Comparison of ENCODE assay signal across 7 mouse cellular contexts in genomic region chr11:3293361-3293760, GRCm38 (mm10). TPM values are rescaled to one million over a fixed set of nuclear protein-coding genes. Genes with fewer than 3 reads are reported as not detected.
DNase-seq lines count a peak whose midpoint lies in the region; ATAC-seq and TF ChIP-seq lines count a peak whose summit lies in the region.

No protein-coding gene starts in this region.

- 37% methylated on average over 4 of the region's 4 CpGs for WGBS in lung, postnatal 0 days
- WGBS in lung, adult 2 months = 45% methylated on average over 4 of the region's 4 CpGs
- WGBS in forebrain, embryonic 11.5 days = 15% methylated on average over 4 of the region's 4 CpGs
- WGBS in limb, embryonic 12.5 days = 41% methylated on average over 4 of the region's 4 CpGs
- 49% methylated on average over 4 of the region's 4 CpGs for WGBS in stomach, embryonic 15.5 days

- peaks cover 9% of the 10 kb centered on the region; the same call in 1 of the 2 replicates for H3K36me3 ChIP-seq in lung, postnatal 0 days (ENCODE audit: insufficient read depth, low read length)
- H3K36me3 ChIP-seq in forebrain, embryonic 11.5 days (ENCODE audit: control insufficient read depth, insufficient read depth, low read length) = peaks cover 26% of the 10 kb centered on the region
- H3K36me3 ChIP-seq in limb, embryonic 12.5 days = peaks cover 59% of the 10 kb centered on the region
- peaks cover 33% of the 10 kb centered on the region for H3K36me3 ChIP-seq in stomach, embryonic 15.5 days

- peak overlapping the region; percentile 99 for H3K4me2 ChIP-seq in lung, postnatal 0 days (replicated peaks; ENCODE audit: low read depth, low read length)
- peak overlapping the region; percentile 99 for H3K4me2 ChIP-seq in forebrain, embryonic 11.5 days (ENCODE audit: low read depth, low read length, severe bottlenecking)
- H3K4me2 ChIP-seq in limb, embryonic 12.5 days = peak overlapping the region; percentile 100
- H3K4me2 ChIP-seq in stomach, embryonic 15.5 days = peak overlapping the region; percentile 90

- H3K4me1 ChIP-seq in lung, postnatal 0 days (ENCODE audit: insufficient read depth, low read depth, low read length) = peaks cover 31% of the 10 kb centered on the region
- H3K4me1 ChIP-seq in lung, adult 2 months (ENCODE audit: control insufficient read depth, insufficient read depth, low read length) = peaks cover 21% of the 10 kb centered on the region
- peaks cover 23% of the 10 kb centered on the region for H3K4me1 ChIP-seq in forebrain, embryonic 11.5 days (replicated peaks; ENCODE audit: control insufficient read depth, insufficient read depth, low read length)
- H3K4me1 ChIP-seq in limb, embryonic 12.5 days (replicated peaks) = peaks cover 37% of the 10 kb centered on the region
- H3K4me1 ChIP-seq in stomach, embryonic 15.5 days = peaks cover 49% of the 10 kb centered on the region

- TF ChIP-seq POLR2A in lung, adult 2 months (IDR thresholded peaks at IDR 0.05; ENCODE audit: borderline replicate concordance, extremely low read depth, low read depth, low read length) = no peak

- TF ChIP-seq EP300 in lung, postnatal 0 days (IDR thresholded peaks at IDR 0.05) = no peak

- no peak for ATAC-seq in lung, postnatal 0 days
- ATAC-seq in forebrain, embryonic 11.5 days (replicated peaks; ENCODE audit: low FRiP score) = no peak
- no peak for ATAC-seq in limb, embryonic 12.5 days (ENCODE audit: insufficient number of reproducible peaks, insufficient read depth, low FRiP score, low TSS enrichment, low read depth)
- no peak for ATAC-seq in stomach, embryonic 15.5 days (ENCODE audit: insufficient read depth, low FRiP score, low read depth)

- peak overlapping the region; percentile 47; the same call in 1 of the 2 replicates for H3K27ac ChIP-seq in lung, postnatal 0 days (ENCODE audit: low read length)
- H3K27ac ChIP-seq in forebrain, embryonic 11.5 days (ENCODE audit: low read depth, low read length) = peak overlapping the region; percentile 97
- H3K27ac ChIP-seq in limb, embryonic 12.5 days = peak overlapping the region; percentile 100
- peak overlapping the region; percentile 100 for H3K27ac ChIP-seq in stomach, embryonic 15.5 days

- no peak overlapping the region for H3K4me3 ChIP-seq in lung, postnatal 0 days (ENCODE audit: low read depth, low read length)
- no peak overlapping the region for H3K4me3 ChIP-seq in lung, adult 2 months (replicated peaks; ENCODE audit: extremely low read depth, low read depth, low read length)
- peak overlapping the region; percentile 92 for H3K4me3 ChIP-seq in forebrain, embryonic 11.5 days (ENCODE audit: low read depth, low read length)
- H3K4me3 ChIP-seq in limb, embryonic 12.5 days (replicated peaks) = peak overlapping the region; percentile 86
- H3K4me3 ChIP-seq in stomach, embryonic 15.5 days (replicated peaks) = peak overlapping the region; percentile 85

- no peak for TF ChIP-seq CTCF in lung, postnatal 0 days (IDR thresholded peaks at IDR 0.05)
- TF ChIP-seq CTCF in lung, adult 2 months (IDR thresholded peaks at IDR 0.05; ENCODE audit: insufficient read depth, low read length) = no peak

- no peak overlapping the region for H3K9ac ChIP-seq in lung, postnatal 0 days (replicated peaks; ENCODE audit: low read depth)
- H3K9ac ChIP-seq in forebrain, embryonic 11.5 days (ENCODE audit: low read length) = peak overlapping the region; percentile 99
- H3K9ac ChIP-seq in limb, embryonic 12.5 days (replicated peaks) = peak overlapping the region; percentile 97
- H3K9ac ChIP-seq in stomach, embryonic 15.5 days = peak overlapping the region; percentile 16; the same call in 1 of the 2 replicates

- H3K27me3 ChIP-seq in lung, postnatal 0 days (replicated peaks; ENCODE audit: insufficient read depth, low read length) = no peaks in the 10 kb centered on the region
- no peaks in the 10 kb centered on the region for H3K27me3 ChIP-seq in forebrain, embryonic 11.5 days (ENCODE audit: control insufficient read depth, insufficient read depth, low read length)
- no peaks in the 10 kb centered on the region for H3K27me3 ChIP-seq in limb, embryonic 12.5 days
- H3K27me3 ChIP-seq in stomach, embryonic 15.5 days (replicated peaks) = no peaks in the 10 kb centered on the region

- no peak for DNase-seq in lung, postnatal 0 days (ENCODE audit: low spot score)
- DNase-seq in lung, adult 2 months = no peak
- DNase-seq in forebrain, embryonic 11.5 days (ENCODE audit: low spot score) = no peak
- no peak for DNase-seq in cerebellum, adult 18-20 months
- no peak for DNase-seq in gastrocnemius, adult 8-10 months (ENCODE audit: low spot score in 2 of 2)

- H3K9me3 ChIP-seq in lung, postnatal 0 days (ENCODE audit: low read length) = no peaks in the 10 kb centered on the region
- no peaks in the 10 kb centered on the region for H3K9me3 ChIP-seq in forebrain, embryonic 11.5 days (ENCODE audit: control insufficient read depth, low read length)
- H3K9me3 ChIP-seq in limb, embryonic 12.5 days = no peaks in the 10 kb centered on the region
- no peaks in the 10 kb centered on the region for H3K9me3 ChIP-seq in stomach, embryonic 15.5 days

RNA-seq across cellular contexts. Expression of gene Patz1, which starts 4.7 kb away (rescaled TPM):
- polyA plus RNA-seq in lung, postnatal 0 days (2015; fragmentation: Nextera tagmentation; extraction: Ambion mirVana) = 22.9 and 23.2 TPM in 2 replicates
- 40.3 and 50.9 TPM in 2 replicates for polyA plus RNA-seq in lung, adult 2 months (2012; rRNA removed)
- 130 and 131 TPM in 2 replicates for polyA plus RNA-seq in forebrain, embryonic 11.5 days (2014; fragmentation: Nextera tagmentation; extraction: Ambion mirVana)
- 72.2 and 75.0 TPM in 2 replicates for polyA plus RNA-seq in limb, embryonic 12.5 days (2016; fragmentation: Nextera tagmentation; extraction: Ambion mirVana)
- 39.9 and 42.0 TPM in 2 replicates for polyA plus RNA-seq in stomach, embryonic 15.5 days (2015; fragmentation: Nextera tagmentation; extraction: Ambion mirVana)
- 10 to 100 TPM; 13.0 to 22.3 (median 19.2) TPM for total RNA-seq in gastrocnemius, adult 8-10 months (2022)

RNA-seq across cellular contexts. Expression of gene Drg1, which starts 27.1 kb away (rescaled TPM):
- polyA plus RNA-seq in lung, postnatal 0 days (2015; fragmentation: Nextera tagmentation; extraction: Ambion mirVana) = 132 and 141 TPM in 2 replicates
- 20.1 and 21.5 TPM in 2 replicates for polyA plus RNA-seq in lung, adult 2 months (2012; rRNA removed)
- polyA plus RNA-seq in forebrain, embryonic 11.5 days (2014; fragmentation: Nextera tagmentation; extraction: Ambion mirVana) = 289 and 299 TPM in 2 replicates
- polyA plus RNA-seq in limb, embryonic 12.5 days (2016; fragmentation: Nextera tagmentation; extraction: Ambion mirVana) = 216 and 228 TPM in 2 replicates
- polyA plus RNA-seq in stomach, embryonic 15.5 days (2015; fragmentation: Nextera tagmentation; extraction: Ambion mirVana) = 223 and 232 TPM in 2 replicates
- 10 to 100 TPM; 42.1 to 48.9 (median 44.3) TPM for total RNA-seq in gastrocnemius, adult 8-10 months (2022)

RNA-seq across cellular contexts. Expression of gene Pik3ip1, which starts 36.8 kb away (rescaled TPM):
- polyA plus RNA-seq in lung, postnatal 0 days (2015; fragmentation: Nextera tagmentation; extraction: Ambion mirVana) = 22.7 and 25.5 TPM in 2 replicates
- polyA plus RNA-seq in lung, adult 2 months (2012; rRNA removed) = 23.2 and 38.3 TPM in 2 replicates
- polyA plus RNA-seq in forebrain, embryonic 11.5 days (2014; fragmentation: Nextera tagmentation; extraction: Ambion mirVana) = 9.7 and 10.6 TPM in 2 replicates
- polyA plus RNA-seq in limb, embryonic 12.5 days (2016; fragmentation: Nextera tagmentation; extraction: Ambion mirVana) = 15.1 and 18.8 TPM in 2 replicates
- polyA plus RNA-seq in stomach, embryonic 15.5 days (2015; fragmentation: Nextera tagmentation; extraction: Ambion mirVana) = 10.6 and 12.1 TPM in 2 replicates
- 10 to 100 TPM; 28.3 to 39.0 (median 36.6) TPM for total RNA-seq in gastrocnemius, adult 8-10 months (2022)

Comparison
In these comparisons a context has a peak if more than half of its experiments do, and no peak if none do; other contexts are left out.
1. H3K27ac ChIP-seq: peak in every context shown above with its lines; median percentile 100 in limb, embryonic 12.5 days; 100 in stomach, embryonic 15.5 days; 97 in forebrain, embryonic 11.5 days; 47 in lung, postnatal 0 days.
2. H3K4me3 ChIP-seq: peak in forebrain, embryonic 11.5 days (single experiment), limb, embryonic 12.5 days (single experiment) and stomach, embryonic 15.5 days (single experiment); none in lung, postnatal 0 days (single experiment) and lung, adult 2 months (single experiment).
3. Peak in every context shown above with its lines, with median percentiles within 50 percentile points of each other: H3K4me2 ChIP-seq.